Mouse (Mus musculus) forebrain, embryonic 10.5 days (tissue): ENCODE results near the gene Eci1. TPM values are rescaled to one million over a fixed set of nuclear protein-coding genes. Genes with fewer than 3 reads are reported as not detected.
"Not testable (repeated sequence)": the region's sequence is repeated elsewhere in the genome, so short reads cannot be mapped to it uniquely, and the experiment has no call there.

ENCODE experiments used
- DNase-seq: peaks from one replicate; pipeline ENCODE4 v3.0.0-alpha.2; 2017; ENCODE audit warnings: low spot score; ENCODE audit errors: extremely low spot score
- H3K27ac ChIP-seq: fragments of 300-500 bp; sonication (generic); 2 replicates; pipeline ENCODE4 v1.5.1; 2016; ENCODE audit warnings: mild to moderate bottlenecking
- H3K27me3 ChIP-seq: fragments of 300-500 bp; sonication (generic); 2 replicates; pipeline ENCODE4 v1.6.1; 2016; ENCODE audit warnings: mild to moderate bottlenecking; ENCODE audit not compliant: poor library complexity, severe bottlenecking
- H3K36me3 ChIP-seq: fragments of 300-500 bp; sonication (generic); replicated peaks from 2 replicates; pipeline ENCODE4 v1.6.1; 2016; ENCODE audit warnings: mild to moderate bottlenecking, moderate library complexity
- H3K4me1 ChIP-seq: fragments of 300-500 bp; sonication (generic); 2 replicates; pipeline ENCODE4 v1.6.1; 2016
- H3K4me3 ChIP-seq: fragments of 300-500 bp; sonication (generic); 2 replicates; pipeline ENCODE4 v1.5.1; 2016; ENCODE audit warnings: mild to moderate bottlenecking, moderate library complexity
- H3K9me3 ChIP-seq: fragments of 300-500 bp; sonication (generic); 2 replicates; pipeline ENCODE4 v1.6.1; 2016; ENCODE audit warnings: mild to moderate bottlenecking, moderate library complexity
- WGBS: fragments of 180-500 bp; shearing (Covaris S2); methylation state at CpG from one replicate; pipeline ENCODE4 v1.1.7; 2016; 5-methylcytosine and 5-hydroxymethylcytosine counted together
- polyA plus RNA-seq: library from polyadenylated mRNA; unstranded; fragments of >200 nt; fragmentation: Nextera tagmentation; extraction: Ambion mirVana; gene quantifications from 2 replicates; pipeline ENCODE4 v1.2.1, GENCODE M21; 2016

Eci1 gene
- polyA plus RNA-seq, 1 experiment from 2014 or later, result 84.1 TPM

- peaks cover 30% of the 10 kb centered on the region for H3K4me1 ChIP-seq
- H3K36me3 ChIP-seq, result peaks cover 64% of the 10 kb centered on the region
- H3K27me3 ChIP-seq, result no peaks in the 10 kb centered on the region
- H3K27ac ChIP-seq, result peak overlapping the region; percentile 99
- under 1% methylated on average over 21 of the region's 21 CpGs for WGBS
- H3K9me3 ChIP-seq, result no peaks in the 10 kb centered on the region
- no peak for DNase-seq
- H3K4me3 ChIP-seq, result peak overlapping the region; percentile 78
Observed at GRCm38 (mm10) chr17:24415011-24415410, 11.4 kb upstream of the Eci1 start.

DNA sequence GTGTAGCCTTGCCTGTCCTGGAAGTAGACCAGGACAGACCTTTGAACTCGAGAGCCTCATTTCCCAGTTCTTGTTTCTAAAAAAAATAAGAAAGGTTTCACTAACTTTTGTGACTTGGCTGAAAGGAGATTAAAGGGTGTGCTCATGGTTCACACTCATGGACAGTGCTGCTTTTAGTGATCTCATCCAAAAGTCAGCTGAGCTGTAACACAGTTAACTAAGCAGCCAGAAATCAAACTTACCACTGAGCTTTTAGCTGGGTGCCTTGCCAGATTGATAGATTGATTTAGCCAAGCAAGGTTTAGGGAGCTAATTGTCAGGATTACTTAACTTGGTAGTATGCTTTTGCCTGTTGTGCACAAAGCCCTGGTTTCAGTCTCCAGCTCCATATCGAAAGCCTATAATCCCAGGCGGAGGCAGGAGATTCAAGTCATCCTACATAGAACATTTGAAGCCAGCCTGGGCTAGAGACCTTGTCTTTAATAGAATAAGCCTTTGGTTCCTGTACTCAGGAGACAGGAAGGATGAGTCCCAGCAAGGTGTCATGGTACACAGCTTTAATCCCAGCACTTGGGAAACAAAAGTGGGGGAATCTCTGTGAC lies 10.3 kb upstream of the Eci1 start:
- Histone ChIP-seq H3K27me3 (no peaks in the 10 kb centered on the region), H3K36me3 (peaks cover 67% of the 10 kb centered on the region), H3K9me3 (no peaks in the 10 kb centered on the region), H3K4me3 (peak overlapping the region; percentile 78), H3K4me1 (peaks cover 30% of the 10 kb centered on the region), H3K27ac (peak overlapping the region; percentile 99; the same call in 1 of the 2 replicates)
- DNase-seq, result no peak
- WGBS, result 89% methylated on average over 3 of the region's 3 CpGs

DNA sequence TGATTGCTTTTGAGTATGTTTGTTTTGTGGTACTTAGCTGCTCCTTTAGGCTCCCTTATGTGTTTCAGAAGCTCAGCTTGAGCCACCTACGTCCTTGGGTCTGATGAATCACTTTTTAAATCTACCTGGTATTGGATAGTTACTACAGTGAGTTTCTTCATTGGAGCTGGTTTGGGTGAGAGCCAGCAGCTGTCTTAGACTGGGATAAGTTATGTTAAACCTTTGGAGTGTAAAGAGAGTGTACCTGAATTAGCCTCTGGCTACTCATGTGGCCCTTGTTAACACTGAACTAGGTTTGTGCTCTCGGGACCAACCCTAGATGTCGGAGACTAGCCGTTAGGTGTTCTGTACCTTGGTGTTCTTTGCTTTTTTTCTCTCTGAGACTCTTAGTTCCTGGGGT lies 3.3 kb upstream of the Eci1 start:
- H3K27me3 ChIP-seq, result no peaks in the 10 kb centered on the region
- no peak for DNase-seq
- H3K9me3 ChIP-seq, result no peaks in the 10 kb centered on the region
- peaks cover 82% of the 10 kb centered on the region for H3K36me3 ChIP-seq
- WGBS, result 90% methylated on average over 4 of the region's 4 CpGs
- H3K4me3 ChIP-seq, result no peak overlapping the region
- H3K27ac ChIP-seq, result no peak overlapping the region
- H3K4me1 ChIP-seq, result peaks cover 16% of the 10 kb centered on the region

DNA sequence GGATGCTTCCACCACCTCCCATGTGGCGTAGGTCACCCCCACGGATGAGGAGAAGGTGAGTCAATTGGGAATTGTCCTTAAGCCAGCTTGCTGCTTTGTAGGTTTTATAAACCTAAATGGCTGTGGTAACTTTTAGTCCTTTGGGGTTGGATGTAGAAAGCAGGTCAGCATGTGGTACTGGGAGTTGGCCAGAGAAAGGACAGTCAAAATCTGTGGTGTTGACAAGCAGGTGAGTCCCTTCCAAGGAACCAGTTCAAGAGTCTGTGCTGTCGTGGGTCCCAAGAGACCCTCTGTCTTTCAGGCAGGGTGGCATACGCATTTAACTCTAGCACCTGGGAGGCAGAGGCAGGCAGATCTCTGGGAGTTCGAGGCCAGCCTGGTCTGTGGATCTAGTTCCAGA lies 2.0 kb upstream of the Eci1 start:
- no peaks in the 10 kb centered on the region for H3K9me3 ChIP-seq
- H3K27me3 ChIP-seq, result no peaks in the 10 kb centered on the region
- peaks cover 72% of the 10 kb centered on the region for H3K36me3 ChIP-seq
- DNase-seq, result no peak
- no peak overlapping the region for H3K27ac ChIP-seq
- no peak overlapping the region for H3K4me3 ChIP-seq
- 94% methylated on average over 5 of the region's 5 CpGs for WGBS
- peaks cover 16% of the 10 kb centered on the region for H3K4me1 ChIP-seq

DNA sequence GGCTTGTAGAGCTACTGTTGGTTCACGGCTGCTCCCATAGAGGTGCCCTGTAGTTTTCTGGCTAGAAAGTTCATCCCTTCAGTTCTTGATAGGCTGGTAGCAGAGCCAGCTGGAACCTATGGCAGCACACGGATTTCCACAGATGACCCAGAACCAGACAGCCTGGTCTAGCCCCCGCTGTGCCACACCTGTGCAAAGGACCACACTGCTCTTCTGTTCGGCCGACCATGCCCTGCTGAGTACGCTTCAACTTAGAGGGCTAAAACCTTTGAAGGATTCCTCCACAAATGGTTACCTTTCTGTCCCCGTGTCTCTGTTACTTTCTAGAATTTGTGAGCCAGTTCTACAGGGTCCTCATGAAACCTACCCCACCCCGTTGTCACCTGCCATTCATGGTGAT lies 1.1 kb upstream of the Eci1 start:
- not testable (repeated sequence) for H3K27me3 ChIP-seq, H3K4me3 ChIP-seq, H3K9me3 ChIP-seq, H3K27ac ChIP-seq, DNase-seq
- WGBS, result 92% methylated on average over 6 of the region's 8 CpGs
- H3K36me3 ChIP-seq, result peaks cover 70% of the 10 kb centered on the region
- peaks cover 16% of the 10 kb centered on the region for H3K4me1 ChIP-seq

- Histone ChIP-seq H3K27ac (no peak overlapping the region), H3K9me3 (no peaks in the 10 kb centered on the region), H3K4me3 (peak overlapping the region; percentile 83; the same call in 1 of the 2 replicates), H3K27me3 (no peaks in the 10 kb centered on the region), H3K4me1 (peaks cover 16% of the 10 kb centered on the region), H3K36me3 (peaks cover 70% of the 10 kb centered on the region)
- DNase-seq, result no peak
- WGBS, result 90% methylated on average over 7 of the region's 7 CpGs
Observed at GRCm38 (mm10) chr17:24425905-24426304, 536 bp upstream of the Eci1 start.

GRCm38 (mm10) chr17:24427170-24427557 lies 723 bp downstream of the Eci1 start:
- peaks cover 16% of the 10 kb centered on the region for H3K4me1 ChIP-seq
- H3K27me3 ChIP-seq, result no peaks in the 10 kb centered on the region
- WGBS, result 18% methylated on average over 8 of the region's 8 CpGs
- H3K36me3 ChIP-seq, result peaks cover 63% of the 10 kb centered on the region
- H3K9me3 ChIP-seq, result no peaks in the 10 kb centered on the region
- peak overlapping the region; percentile 98 for H3K27ac ChIP-seq
- DNase-seq, result no peak
- peak overlapping the region; percentile 83 for H3K4me3 ChIP-seq

GRCm38 (mm10) chr17:24429201-24429983 lies 3.0 kb downstream of the Eci1 start:
- no peak for DNase-seq
- Histone ChIP-seq H3K4me1 (peaks cover 16% of the 10 kb centered on the region), H3K27me3 (no peaks in the 10 kb centered on the region), H3K4me3 (no peak overlapping the region), H3K9me3 (no peaks in the 10 kb centered on the region), H3K27ac (no peak overlapping the region), H3K36me3 (peaks cover 59% of the 10 kb centered on the region)
- WGBS, result 91% methylated on average over 14 of the region's 14 CpGs

DNA sequence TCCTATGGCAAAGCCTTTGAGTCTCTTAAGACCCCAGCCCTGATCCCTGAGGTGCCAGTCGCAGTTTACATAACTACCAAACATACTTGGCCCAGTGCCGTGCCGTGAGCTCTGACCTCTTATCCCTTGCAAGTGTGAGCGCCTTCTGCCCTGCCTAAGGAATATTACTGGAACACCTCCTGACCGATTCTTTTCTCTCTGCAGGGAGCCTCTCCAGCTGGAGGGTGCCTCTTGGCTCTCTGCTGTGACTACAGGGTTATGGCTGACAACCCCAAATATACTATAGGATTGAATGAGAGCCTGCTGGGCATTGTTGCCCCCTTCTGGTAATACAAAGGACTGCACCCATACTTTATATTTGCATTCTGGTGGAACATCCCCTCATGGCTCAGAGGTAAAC lies 10.6 kb downstream of the Eci1 start:
- WGBS, result 82% methylated on average over 5 of the region's 5 CpGs
- Histone ChIP-seq H3K36me3 (peaks cover 95% of the 10 kb centered on the region), H3K4me1 (no peaks in the 10 kb centered on the region), H3K27ac (no peak overlapping the region), H3K4me3 (no peak overlapping the region), H3K9me3 (no peaks in the 10 kb centered on the region), H3K27me3 (no peaks in the 10 kb centered on the region)
- DNase-seq, result no peak

- Histone ChIP-seq H3K9me3 (no peaks in the 10 kb centered on the region), H3K27me3 (no peaks in the 10 kb centered on the region), H3K4me3 (no peak overlapping the region), H3K27ac (no peak overlapping the region), H3K36me3 (peaks cover 100% of the 10 kb centered on the region), H3K4me1 (no peaks in the 10 kb centered on the region)
- 91% methylated on average over 8 of the region's 8 CpGs for WGBS
- DNase-seq, result no peak
Observed at GRCm38 (mm10) chr17:24440377-24440776, 13.9 kb downstream of the Eci1 start.

GRCm38 (mm10) chr17:24441148-24441547 lies 14.7 kb downstream of the Eci1 start:
- DNase-seq, result no peak
- whole genome bisulfite sequencing, result 45% methylated on average over 2 of the region's 2 CpGs
- no peak overlapping the region for H3K4me3 ChIP-seq
- no peaks in the 10 kb centered on the region for H3K4me1 ChIP-seq
- H3K27ac ChIP-seq, result no peak overlapping the region
- H3K36me3 ChIP-seq, result peaks cover 100% of the 10 kb centered on the region
- no peaks in the 10 kb centered on the region for H3K9me3 ChIP-seq
- no peaks in the 10 kb centered on the region for H3K27me3 ChIP-seq

GRCm38 (mm10) chr17:24442107-24442506 lies 15.7 kb downstream of the Eci1 start:
- no peaks in the 10 kb centered on the region for H3K9me3 ChIP-seq

DNA sequence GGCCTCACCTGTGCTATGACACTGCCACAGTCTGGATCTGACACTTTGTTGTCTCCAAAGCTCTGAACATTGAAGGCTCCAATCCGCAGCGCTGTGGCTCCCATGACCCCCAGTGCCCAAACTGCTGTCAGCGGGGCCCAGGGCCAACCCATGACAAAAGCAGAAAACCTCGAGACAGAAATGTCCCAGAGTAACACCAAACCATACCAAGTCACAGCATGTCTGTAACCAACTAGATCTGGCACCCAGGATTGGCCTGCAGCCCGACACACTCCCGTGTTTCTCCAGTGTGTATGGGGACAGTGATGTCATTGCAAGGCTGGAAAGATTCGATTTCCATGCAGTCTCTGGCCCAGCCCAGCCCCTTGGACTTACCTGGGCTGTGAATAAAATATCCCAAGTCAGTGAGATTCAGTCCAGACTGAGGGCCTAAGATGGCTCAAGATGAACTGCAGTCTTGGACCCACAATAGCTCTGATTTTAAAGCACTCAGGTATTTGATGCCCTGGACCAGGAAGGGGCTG lies 16.3 kb downstream of the Eci1 start, which contains the start of gene Dnase1l2:
Gene Dnase1l2, minus strand, starts transcription at position 474 of the 524 bp plus-strand sequence.
- no peak for DNase-seq
- no peaks in the 10 kb centered on the region for H3K27me3 ChIP-seq
- H3K9me3 ChIP-seq, result no peaks in the 10 kb centered on the region
- H3K4me1 ChIP-seq, result no peaks in the 10 kb centered on the region
- peaks cover 100% of the 10 kb centered on the region for H3K36me3 ChIP-seq
- no peak within 1 kb of the TSS for H3K4me3 ChIP-seq
- H3K27ac ChIP-seq, result no peak within 1 kb of the TSS
- 87% methylated on average over 7 of the region's 7 CpGs for WGBS

More at GRCm38 (mm10) chr17:24442107-24442506, 15.7 kb downstream of the Eci1 start:
- Histone ChIP-seq H3K27me3 (no peaks in the 10 kb centered on the region), H3K27ac (no peak overlapping the region), H3K36me3 (peaks cover 100% of the 10 kb centered on the region), H3K4me1 (no peaks in the 10 kb centered on the region), H3K4me3 (no peak overlapping the region)
- DNase-seq, result no peak
- 94% methylated on average over 14 of the region's 14 CpGs for WGBS
